Mouse (Mus musculus) megakaryocyte, embryonic 14.5 days (primary cell): Measurements from ENCODE around the gene Grk5.

Experiments
- FLI1 ChIP-seq: IDR thresholded peaks from 2 replicates; pipeline ENCODE4 v1.6.1; 2012; ENCODE audit warnings: low read length, inconsistent platforms, mixed read lengths
- GATA1 ChIP-seq: IDR thresholded peaks from 3 replicates; pipeline ENCODE4 v1.6.1; 2012; ENCODE audit warnings: mixed read lengths, low read length, inconsistent platforms, borderline replicate concordance

- TF ChIP-seq GATA1, result no peak
- no peak for TF ChIP-seq FLI1
These were observed 132.5 kb downstream of the Grk5 start for GRCm38 (mm10) chr19:61021939-61022566.
